Mouse (Mus musculus) myocyte (in vitro differentiated cells): Measurements from ENCODE around the gene Pacsin2. TPM values are rescaled to one million over a fixed set of nuclear protein-coding genes. Genes with fewer than 3 reads are reported as not detected.
A peak's percentile ranks its signal among the peaks of the same experiment; 100 is the strongest.

Experiments
- H3K27me3 ChIP-seq: one replicate; pipeline ENCODE4 v1.6.1; 2011; ENCODE audit not compliant: control insufficient read depth, insufficient read depth, insufficient read length
- H3K36me3 ChIP-seq: one replicate; pipeline ENCODE4 v1.6.1; 2011; ENCODE audit not compliant: control insufficient read depth, insufficient read depth
- H3K4me2 ChIP-seq: one replicate; pipeline ENCODE4 v1.6.1; 2011; ENCODE audit warnings: low read depth, control low read depth
- H3K4me3 ChIP-seq: one replicate; pipeline ENCODE4 v1.5.1; 2011; ENCODE audit warnings: mild to moderate bottlenecking, control low read depth, moderate library complexity
- H3K79me2 ChIP-seq: one replicate; pipeline ENCODE4 v1.6.1; 2011; ENCODE audit not compliant: control insufficient read depth, insufficient read depth
- H3ac ChIP-seq: one replicate; pipeline ENCODE4 v1.6.1; 2011; ENCODE audit not compliant: control insufficient read depth, insufficient read length
- CEBPB ChIP-seq: IDR thresholded peaks from 2 replicates; pipeline ENCODE4 v1.6.1; 2011; ENCODE audit warnings: mild to moderate bottlenecking, moderate library complexity; ENCODE audit not compliant: poor library complexity, insufficient read depth, severe bottlenecking
- E2F4 ChIP-seq: IDR thresholded peaks from one replicate; pipeline ENCODE4 v1.6.1; 2011; ENCODE audit warnings: mild to moderate bottlenecking, control low read depth, moderate library complexity; ENCODE audit not compliant: insufficient read depth
- MAX ChIP-seq: IDR thresholded peaks from one replicate; pipeline ENCODE4 v1.6.1; 2011; ENCODE audit warnings: low read depth, mild to moderate bottlenecking, control low read depth
- MYOD1 ChIP-seq, 3 experiments: IDR thresholded peaks; one replicate each; pipeline ENCODE4 v1.6.1; 2011; ENCODE audit warnings: control low read depth in 2 of 3, low read depth in 2 of 3, mild to moderate bottlenecking in 2 of 3, moderate library complexity in 1 of 3; ENCODE audit not compliant: insufficient read length in 2 of 3, control insufficient read depth in 1 of 3
- MYOG ChIP-seq, 3 experiments: IDR thresholded peaks; one replicate each; pipeline ENCODE4 v1.6.1; 2011; ENCODE audit warnings: control low read depth in 2 of 3, low read depth in 2 of 3, mild to moderate bottlenecking in 2 of 3; ENCODE audit not compliant: insufficient read length in 2 of 3, control insufficient read depth in 1 of 3, insufficient read depth in 1 of 3
- POLR2A ChIP-seq: IDR thresholded peaks from one replicate; pipeline ENCODE4 v1.6.1; 2011; ENCODE audit warnings: low read depth, mild to moderate bottlenecking, control low read depth, moderate library complexity; ENCODE audit not compliant: insufficient read length
- POLR2AphosphoS2 ChIP-seq: IDR thresholded peaks from one replicate; pipeline ENCODE4 v1.6.1; 2011; ENCODE audit warnings: low read depth, control low read depth; ENCODE audit not compliant: insufficient read length
- REST ChIP-seq: IDR thresholded peaks from one replicate; pipeline ENCODE4 v1.6.1; 2011; ENCODE audit warnings: mild to moderate bottlenecking, control low read depth, moderate library complexity; ENCODE audit not compliant: insufficient read depth, insufficient read length
- SRF ChIP-seq: IDR thresholded peaks from one replicate; pipeline ENCODE4 v1.6.1; 2011; ENCODE audit warnings: low read depth; ENCODE audit not compliant: control insufficient read depth, insufficient read length
- TCF12 ChIP-seq: IDR thresholded peaks from one replicate; pipeline ENCODE4 v1.6.1; 2011; ENCODE audit warnings: mild to moderate bottlenecking, control low read depth; ENCODE audit not compliant: poor library complexity, insufficient read depth, severe bottlenecking
- TCF3 ChIP-seq: IDR thresholded peaks from one replicate; pipeline ENCODE4 v1.6.1; 2011; ENCODE audit warnings: low read depth, control low read depth; ENCODE audit not compliant: insufficient read length
- USF1 ChIP-seq: IDR thresholded peaks from one replicate; pipeline ENCODE4 v1.6.1; 2011; ENCODE audit warnings: low read depth, mild to moderate bottlenecking, control low read depth, moderate library complexity
- polyA plus RNA-seq: library from polyadenylated mRNA; unstranded; fragments of >200 nt; fragmentation: generic; extraction: Trizol; gene quantifications from one replicate; pipeline ENCODE4 v1.2.1, GENCODE M21; 2012; ENCODE audit warnings: missing spikeins

Pacsin2 gene
- polyA plus RNA-seq, 1 experiment = 122 TPM

DNA sequence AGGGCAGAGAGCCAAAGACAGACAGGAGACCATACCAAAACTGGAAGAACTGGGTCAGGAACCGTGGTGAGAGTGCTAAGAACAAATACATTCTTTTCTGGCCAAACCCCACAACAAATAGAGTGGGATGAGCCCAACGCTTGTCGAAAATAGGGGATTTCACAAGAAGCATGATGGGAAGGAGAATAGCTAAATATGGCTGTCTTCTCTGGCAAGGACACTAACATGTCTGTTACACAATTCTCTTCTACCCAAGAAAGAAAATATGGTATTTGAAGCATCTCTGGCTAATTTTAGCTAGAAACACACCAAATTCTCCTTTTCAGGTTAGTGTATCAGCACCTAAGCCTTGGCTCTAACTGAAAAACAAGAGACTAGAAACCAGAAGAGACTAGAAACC is 104.3 kb downstream of the Pacsin2 start:
- Histone ChIP-seq H3K4me3 (no peak overlapping the region), H3K79me2 (no peaks in the 10 kb centered on the region), H3K4me2 (no peak overlapping the region), H3K36me3 (no peaks in the 10 kb centered on the region), H3ac (no peak overlapping the region), H3K27me3 (no peaks in the 10 kb centered on the region)
- TF ChIP-seq POLR2A (no peak), POLR2AphosphoS2 (no peak), REST (no peak)

- no peak for TF ChIP-seq MYOG (IDR thresholded peaks at IDR 0.05; ENCODE audit: control insufficient read depth in 1 of 3, insufficient read depth in 1 of 3, insufficient read length in 2 of 3, low read depth in 2 of 3)
- H3K36me3 ChIP-seq = no peaks in the 10 kb centered on the region
- H3K4me3 ChIP-seq = no peak overlapping the region
- H3ac ChIP-seq = no peak overlapping the region
- H3K4me2 ChIP-seq = no peak overlapping the region
- no peaks in the 10 kb centered on the region for H3K27me3 ChIP-seq
- no peaks in the 10 kb centered on the region for H3K79me2 ChIP-seq
Measured at GRCm38 (mm10) chr15:83358476-83358875, 105.9 kb downstream of the Pacsin2 start.

DNA sequence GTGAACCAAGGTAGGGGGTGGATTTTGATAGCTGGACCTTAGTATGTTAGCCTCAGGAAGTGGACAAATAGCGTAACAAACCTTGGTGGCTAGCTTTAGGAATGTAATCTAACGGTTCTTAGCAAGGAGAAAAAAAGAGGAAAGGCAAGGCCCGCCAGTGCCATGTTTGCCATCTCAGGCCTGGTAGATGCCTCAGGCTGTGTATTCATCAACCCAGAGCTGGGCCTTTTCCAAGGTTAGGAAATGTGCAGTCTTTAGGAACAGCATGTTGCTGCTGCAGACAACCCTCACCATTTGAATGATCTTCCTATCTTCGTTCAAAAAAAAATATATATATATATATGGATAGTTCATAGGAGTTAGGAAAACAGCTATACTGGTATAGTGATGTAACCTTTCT is 112.9 kb downstream of the Pacsin2 start:
- Histone ChIP-seq H3K79me2 (peaks cover 32% of the 10 kb centered on the region), H3K4me2 (no peak overlapping the region), H3K4me3 (no peak overlapping the region), H3ac (no peak overlapping the region), H3K27me3 (no peaks in the 10 kb centered on the region), H3K36me3 (no peaks in the 10 kb centered on the region)
- TF ChIP-seq MAX (no peak), POLR2AphosphoS2 (no peak), E2F4 (no peak), POLR2A (no peak), USF1 (no peak), TCF3 (no peak), TCF12 (no peak), REST (no peak), MYOD1 (IDR thresholded peaks at IDR 0.05; ENCODE audit: control insufficient read depth in 1 of 3, insufficient read length in 2 of 3, low read depth in 2 of 3) (no peak), CEBPB (no peak), SRF (no peak), MYOG (IDR thresholded peaks at IDR 0.05; ENCODE audit: control insufficient read depth in 1 of 3, insufficient read depth in 1 of 3, insufficient read length in 2 of 3, low read depth in 2 of 3) (no peak)

- no peak for TF ChIP-seq E2F4
- TF ChIP-seq SRF = no peak
- H3K79me2 ChIP-seq = peaks cover 36% of the 10 kb centered on the region
- H3K4me3 ChIP-seq = peak overlapping the region; percentile 60
- H3K4me2 ChIP-seq = peak overlapping the region; percentile 99
- H3K36me3 ChIP-seq = no peaks in the 10 kb centered on the region
- peak overlapping the region; percentile 19 for H3ac ChIP-seq
- H3K27me3 ChIP-seq = no peaks in the 10 kb centered on the region
Measured at GRCm38 (mm10) chr15:83350859-83351258, 113.5 kb downstream of the Pacsin2 start.

DNA sequence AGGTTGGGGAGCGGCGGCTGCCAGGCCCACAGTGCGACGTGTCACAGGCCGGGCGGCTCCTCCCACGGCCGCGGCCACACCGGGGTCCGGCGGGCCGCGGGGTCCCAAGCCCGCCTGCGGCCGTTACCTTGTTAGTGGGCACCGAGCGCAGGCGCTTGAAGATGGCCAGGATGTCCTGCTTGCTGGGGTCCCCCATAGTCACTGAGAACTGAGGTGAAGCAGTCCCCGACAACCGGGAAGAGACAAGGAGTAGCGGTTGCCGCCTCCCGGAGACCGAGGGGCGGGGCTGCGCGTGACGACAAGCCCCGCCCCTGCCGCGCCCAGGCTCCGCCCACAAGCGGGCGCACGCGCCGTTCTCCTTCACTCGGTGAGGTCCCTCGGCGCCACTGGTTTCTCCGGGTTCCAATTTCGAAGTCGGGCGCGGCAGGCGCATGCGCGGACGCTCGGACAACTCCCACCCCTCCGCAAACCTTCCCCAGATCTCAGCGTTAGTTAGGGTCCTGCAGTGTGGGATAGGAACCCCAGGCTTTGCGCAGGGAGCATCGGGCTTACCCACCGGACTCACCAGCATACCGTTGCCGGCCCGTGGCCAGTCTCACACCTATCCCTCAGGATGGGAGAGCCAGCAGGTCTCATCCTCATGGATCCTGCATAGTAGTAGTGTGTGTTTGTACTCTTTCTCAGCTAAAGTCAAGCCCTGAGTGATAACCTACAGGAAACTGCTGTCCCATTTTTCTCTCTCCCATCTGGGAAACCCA is 114.3 kb downstream of the Pacsin2 start, which contains the start of gene Arfgap3:
Arfgap3 (minus strand) TSS at position 294 of the 758 bp plus-strand sequence.
- H3K4me2 ChIP-seq = peak within 1 kb of the TSS; percentile 99
- H3K36me3 ChIP-seq = no peaks in the 10 kb centered on the region
- peak within 1 kb of the TSS; percentile 60 for H3K4me3 ChIP-seq
- H3ac ChIP-seq = peak within 1 kb of the TSS; percentile 19
- no peaks in the 10 kb centered on the region for H3K27me3 ChIP-seq
- peaks cover 43% of the 10 kb centered on the region for H3K79me2 ChIP-seq
- TF ChIP-seq SRF (no peak), POLR2A (peak; percentile 69), POLR2AphosphoS2 (peak; percentile 84), MYOG (IDR thresholded peaks at IDR 0.05; ENCODE audit: control insufficient read depth in 1 of 3, insufficient read depth in 1 of 3, insufficient read length in 2 of 3, low read depth in 2 of 3) (no peak), CEBPB (no peak)
